Mouse (Mus musculus) liver, adult 2 months (tissue): Measurements from ENCODE around the gene Htra1. TPM values are rescaled to one million over a fixed set of nuclear protein-coding genes. Genes with fewer than 3 reads are reported as not detected.
A peak's percentile ranks its signal among the peaks of the same experiment; 100 is the strongest.

Source experiments
- DNase-seq: peaks from one replicate; pipeline ENCODE4 v3.0.0-alpha.2; 2011; ENCODE audit warnings: low read depth, low spot score; ENCODE audit errors: extremely low read depth
- H3K27ac ChIP-seq: fragments of 200-500 bp; replicated peaks from 2 replicates; pipeline ENCODE4 v1.5.1; 2012; ENCODE audit warnings: low read depth, mild to moderate bottlenecking, control low read depth, inconsistent platforms, low read length; ENCODE audit not compliant: insufficient read depth
- H3K27me3 ChIP-seq: fragments of 200-500 bp; 2 replicates; pipeline ENCODE4 v1.6.1; 2012; ENCODE audit warnings: mild to moderate bottlenecking, moderate library complexity, low read length, inconsistent platforms; ENCODE audit not compliant: control insufficient read depth, insufficient read depth
- H3K36me3 ChIP-seq: fragments of 200-500 bp; 2 replicates; pipeline ENCODE4 v1.6.1; 2012; ENCODE audit warnings: low read length, inconsistent platforms; ENCODE audit not compliant: control insufficient read depth, insufficient read depth
- H3K4me1 ChIP-seq: fragments of 200-500 bp; 2 replicates; pipeline ENCODE4 v1.6.1; 2011; ENCODE audit warnings: low read length; ENCODE audit not compliant: control insufficient read depth, insufficient read depth
- H3K4me3 ChIP-seq: fragments of 200-500 bp; 2 replicates; pipeline ENCODE4 v1.5.1; 2011; ENCODE audit warnings: low read depth, mild to moderate bottlenecking, control low read depth, low read length, moderate library complexity; ENCODE audit not compliant: insufficient read depth
- H3K79me2 ChIP-seq: fragments of 200-500 bp; 2 replicates; pipeline ENCODE4 v1.6.1; 2012; ENCODE audit warnings: inconsistent platforms, mild to moderate bottlenecking, low read length, moderate library complexity; ENCODE audit not compliant: control insufficient read depth, insufficient read depth
- H3K9ac ChIP-seq: fragments of 200-500 bp; 2 replicates; pipeline ENCODE4 v1.6.1; 2012; ENCODE audit warnings: low read depth, mild to moderate bottlenecking, control low read depth, inconsistent platforms, low read length
- CTCF ChIP-seq: fragments of 200-500 bp; IDR thresholded peaks from 2 replicates; pipeline ENCODE4 v1.5.1; 2011; ENCODE audit warnings: low read depth, low read length, control low read depth
- POLR2A ChIP-seq: fragments of 200-500 bp; IDR thresholded peaks from 2 replicates; pipeline ENCODE4 v1.6.1; 2011; ENCODE audit warnings: low read length, control low read depth; ENCODE audit not compliant: insufficient read depth; ENCODE audit errors: extremely low read depth
- WGBS: fragments of 180-500 bp; shearing (Covaris S2); methylation state at CpG from one replicate; pipeline ENCODE4 v1.1.7; 2018; 5-methylcytosine and 5-hydroxymethylcytosine counted together
- polyA plus RNA-seq: library from polyadenylated mRNA; depleted of rRNA; stranded (reverse); fragments of >200 nt; gene quantifications from 2 replicates; pipeline ENCODE4 v1.2.3, GENCODE M21; 2012
- total RNA-seq: library from RNA; depleted of rRNA; stranded (reverse); fragments of >200 nt; gene quantifications from 2 replicates; pipeline ENCODE4 v1.2.3, GENCODE M21; 2014

Gene Htra1
- total and polyA plus RNA-seq, 2 experiments = 2.6 to 3.2 TPM

GRCm38 (mm10) chr7:130951004-130951403 is 15.1 kb downstream of the Htra1 start:
- Histone ChIP-seq H3K27ac (no peak overlapping the region), H3K27me3 (peaks cover 4% of the 10 kb centered on the region; the same call in 1 of the 2 replicates), H3K9ac (no peak overlapping the region), H3K4me3 (no peak overlapping the region), H3K79me2 (no peaks in the 10 kb centered on the region), H3K4me1 (no peaks in the 10 kb centered on the region), H3K36me3 (no peaks in the 10 kb centered on the region)
- WGBS = 91% methylated on average over 5 of the region's 5 CpGs
- TF ChIP-seq CTCF (no peak), POLR2A (no peak)
- no peak for DNase-seq

- WGBS = 91% methylated on average over 10 of the region's 10 CpGs
- Histone ChIP-seq H3K27me3 (peaks cover 4% of the 10 kb centered on the region; the same call in 1 of the 2 replicates), H3K36me3 (no peaks in the 10 kb centered on the region), H3K79me2 (no peaks in the 10 kb centered on the region), H3K9ac (no peak overlapping the region), H3K4me1 (no peaks in the 10 kb centered on the region; the same call in 1 of the 2 replicates), H3K27ac (no peak overlapping the region), H3K4me3 (no peak overlapping the region)
- DNase-seq = no peak
- TF ChIP-seq CTCF = no peak
- no peak for TF ChIP-seq POLR2A
Measured at GRCm38 (mm10) chr7:130953376-130953775, 17.5 kb downstream of the Htra1 start.

DNA sequence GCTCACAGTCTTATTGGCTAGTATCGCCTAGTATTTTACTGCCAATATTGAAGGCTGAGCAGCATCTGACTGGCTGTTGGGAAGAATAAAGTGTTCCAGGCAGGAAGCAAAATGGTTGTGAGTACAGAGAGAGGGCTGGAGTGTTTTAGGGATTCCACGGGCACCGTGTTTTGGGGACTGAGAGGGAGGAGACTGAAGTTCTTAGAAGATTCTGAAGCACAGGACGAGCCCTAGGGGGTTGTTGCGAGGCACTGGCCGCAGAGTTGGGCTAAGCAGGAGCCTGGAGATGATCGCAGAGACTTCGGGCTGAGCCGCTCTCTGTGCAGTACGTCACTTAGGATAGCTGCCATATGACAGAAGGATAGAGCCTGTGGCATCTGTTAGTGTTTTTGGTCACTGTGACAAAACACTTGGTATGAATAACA is 18.3 kb downstream of the Htra1 start:
- H3K27me3 ChIP-seq = peaks cover 4% of the 10 kb centered on the region; the same call in 1 of the 2 replicates
- TF ChIP-seq POLR2A (no peak), CTCF (no peak)
- no peak overlapping the region for H3K9ac ChIP-seq
- 94% methylated on average over 10 of the region's 10 CpGs for WGBS
- H3K79me2 ChIP-seq = no peaks in the 10 kb centered on the region
- H3K36me3 ChIP-seq = no peaks in the 10 kb centered on the region
- no peak overlapping the region for H3K4me3 ChIP-seq
- no peak overlapping the region for H3K27ac ChIP-seq
- no peaks in the 10 kb centered on the region; the same call in 1 of the 2 replicates for H3K4me1 ChIP-seq
- no peak for DNase-seq

DNA sequence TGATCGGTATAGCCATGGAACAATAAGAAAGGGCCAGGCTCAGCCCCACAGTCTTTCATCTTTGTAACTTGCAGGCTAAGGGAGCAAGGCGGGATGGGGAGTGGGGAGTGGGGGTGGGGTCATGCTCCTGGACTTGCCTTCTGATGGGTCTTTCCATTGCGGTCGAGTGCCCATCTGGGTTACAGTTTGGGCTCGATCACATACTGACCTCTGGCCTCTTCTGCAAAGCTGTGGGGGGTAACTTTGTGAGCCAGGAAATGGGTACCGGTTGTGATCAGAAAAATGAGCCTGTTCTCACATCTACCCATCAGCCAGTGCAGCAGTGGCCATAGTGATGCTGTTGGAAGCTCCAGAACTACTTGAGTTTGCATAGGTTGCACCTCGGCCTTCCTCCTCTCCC is 22.6 kb downstream of the Htra1 start:
- 86% methylated on average over 7 of the region's 7 CpGs for WGBS
- Histone ChIP-seq H3K4me3 (no peak overlapping the region), H3K27me3 (peaks cover 4% of the 10 kb centered on the region; the same call in 1 of the 2 replicates), H3K4me1 (peaks cover 1% of the 10 kb centered on the region; the same call in 1 of the 2 replicates), H3K36me3 (no peaks in the 10 kb centered on the region), H3K9ac (no peak overlapping the region), H3K27ac (no peak overlapping the region), H3K79me2 (no peaks in the 10 kb centered on the region)
- no peak for DNase-seq
- TF ChIP-seq CTCF = no peak
- TF ChIP-seq POLR2A = no peak

DNA sequence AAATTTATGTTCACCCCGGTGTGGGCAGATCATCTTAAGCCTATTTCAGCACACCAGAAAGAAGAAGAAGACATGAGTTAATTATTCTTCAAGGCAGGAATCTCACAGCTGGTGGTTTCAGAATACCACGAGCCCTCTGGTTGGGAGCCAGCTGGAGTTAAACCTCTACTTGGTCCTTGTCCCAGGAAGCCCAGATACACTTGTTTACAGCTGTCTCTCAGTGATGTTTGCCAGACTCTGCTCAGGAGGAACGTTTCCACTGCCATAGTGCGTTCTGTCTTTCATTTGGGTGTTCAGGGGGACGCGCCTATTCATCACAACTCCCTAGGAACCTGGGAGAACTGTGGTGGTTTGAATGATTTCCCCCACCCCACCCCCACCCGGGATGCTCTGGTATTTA is 24.0 kb downstream of the Htra1 start:
- WGBS = 28% methylated on average over 7 of the region's 7 CpGs
- TF ChIP-seq POLR2A (no peak), CTCF (no peak)
- Histone ChIP-seq H3K36me3 (no peaks in the 10 kb centered on the region), H3K27me3 (no peaks in the 10 kb centered on the region), H3K27ac (no peak overlapping the region), H3K4me1 (peaks cover 1% of the 10 kb centered on the region; the same call in 1 of the 2 replicates), H3K79me2 (no peaks in the 10 kb centered on the region), H3K4me3 (no peak overlapping the region), H3K9ac (no peak overlapping the region)
- DNase-seq = peak; percentile 61

DNA sequence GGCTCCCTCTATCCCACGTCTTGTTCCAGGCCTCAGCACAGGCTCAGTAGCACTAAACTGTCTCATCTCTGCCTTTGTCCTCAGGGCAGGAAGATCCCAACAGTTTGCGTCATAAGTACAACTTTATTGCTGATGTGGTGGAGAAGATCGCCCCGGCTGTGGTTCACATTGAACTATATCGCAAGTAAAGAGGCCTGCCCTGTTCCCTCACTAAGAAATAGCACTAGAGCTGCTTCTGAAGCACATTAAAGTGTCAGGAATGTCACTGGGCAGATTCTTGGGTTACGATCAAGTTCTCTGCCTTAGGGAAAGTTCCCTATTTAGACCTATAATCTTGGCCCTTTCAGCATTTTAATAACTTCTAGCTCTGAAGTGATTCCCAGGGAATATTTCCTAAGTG is 25.5 kb downstream of the Htra1 start:
- 88% methylated on average over 6 of the region's 6 CpGs for WGBS
- Histone ChIP-seq H3K27ac (no peak overlapping the region), H3K79me2 (no peaks in the 10 kb centered on the region), H3K4me1 (0 out of 2 replicates have a peak, but pooled peaks cover 1% of the 10 kb centered on the region), H3K36me3 (no peaks in the 10 kb centered on the region), H3K4me3 (no peak overlapping the region), H3K27me3 (no peaks in the 10 kb centered on the region), H3K9ac (no peak overlapping the region)
- no peak for TF ChIP-seq POLR2A
- TF ChIP-seq CTCF = no peak
- DNase-seq = no peak
